Mouse (Mus musculus): ENCODE measurements around the gene Tcf25.

Tcf25 gene

GRCm38 (mm10) chr8:123373403-123374238 lies at the start of gene Tcf25:
Gene Tcf25 (plus strand): TSS chr8:123373753.
- in situ Hi-C loops (cut with MboI, MseI), result no loop called here

DNA sequence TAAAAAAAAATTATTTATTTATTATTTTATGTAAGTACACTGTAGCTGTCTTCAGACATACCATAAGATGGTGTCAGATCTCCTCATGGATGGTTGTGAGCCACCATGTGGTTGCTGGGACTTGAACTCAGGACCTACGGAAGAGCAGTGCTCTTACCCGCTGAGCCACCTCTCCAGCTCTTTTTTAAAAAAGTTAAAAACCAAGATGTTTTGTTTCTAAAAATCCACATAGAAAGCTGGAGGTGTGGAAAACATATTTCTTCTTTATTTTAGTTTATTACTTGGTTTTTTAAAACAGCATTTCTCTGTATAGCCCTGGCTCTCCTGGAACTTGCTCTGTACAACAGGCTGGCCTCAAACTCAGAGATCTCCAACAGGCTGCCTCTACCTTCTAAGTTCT lies 45.0 kb upstream of the Tcf25 start:
- in situ Hi-C loops (cut with MboI, MseI), result no loop called here

DNA sequence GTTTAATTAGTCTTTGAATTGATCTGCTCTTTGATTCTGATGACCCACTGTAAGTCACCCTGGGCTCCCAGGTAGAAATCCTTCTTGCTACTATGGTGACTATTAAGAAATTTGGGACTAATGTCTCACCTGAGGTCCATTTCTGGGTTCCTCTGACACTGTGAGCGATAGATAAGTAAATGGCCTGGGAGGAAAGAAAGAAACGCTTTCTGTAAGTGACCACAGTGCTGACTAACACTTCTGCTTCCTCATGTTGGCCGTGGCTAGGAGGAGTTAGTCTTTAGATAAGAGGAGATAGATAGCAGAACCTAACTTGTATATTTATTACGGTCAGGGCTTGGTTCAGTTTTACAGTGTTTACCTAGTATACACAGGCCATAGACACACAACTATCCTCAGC lies 44.2 kb upstream of the Tcf25 start:
- in situ Hi-C loops (cut with MboI, MseI), result no loop called here

GRCm38 (mm10) chr8:123329961-123330360 lies 43.6 kb upstream of the Tcf25 start:
- in situ Hi-C loops (cut with MboI, MseI), result no loop called here

DNA sequence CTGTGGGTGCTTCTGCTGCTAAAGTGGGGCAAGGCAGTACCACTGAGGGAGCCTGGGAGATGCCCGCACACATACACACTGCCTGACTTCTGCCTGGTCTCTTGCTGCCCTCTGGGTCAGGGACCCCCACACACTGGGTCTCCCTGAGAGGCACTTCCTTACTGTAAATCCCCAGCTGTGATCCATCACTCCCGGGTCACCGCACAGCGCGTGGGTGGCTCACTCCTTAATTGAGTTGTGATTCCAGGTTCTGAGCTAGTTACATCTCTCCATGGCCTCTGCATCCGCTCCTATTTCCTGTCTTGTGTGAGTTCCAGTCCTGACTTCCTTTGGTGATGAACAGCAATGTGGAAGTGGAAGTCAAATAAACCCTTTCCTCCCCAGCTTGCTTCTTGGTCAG lies 42.9 kb upstream of the Tcf25 start:
- in situ Hi-C loops (cut with MboI, MseI), result no loop called here

DNA sequence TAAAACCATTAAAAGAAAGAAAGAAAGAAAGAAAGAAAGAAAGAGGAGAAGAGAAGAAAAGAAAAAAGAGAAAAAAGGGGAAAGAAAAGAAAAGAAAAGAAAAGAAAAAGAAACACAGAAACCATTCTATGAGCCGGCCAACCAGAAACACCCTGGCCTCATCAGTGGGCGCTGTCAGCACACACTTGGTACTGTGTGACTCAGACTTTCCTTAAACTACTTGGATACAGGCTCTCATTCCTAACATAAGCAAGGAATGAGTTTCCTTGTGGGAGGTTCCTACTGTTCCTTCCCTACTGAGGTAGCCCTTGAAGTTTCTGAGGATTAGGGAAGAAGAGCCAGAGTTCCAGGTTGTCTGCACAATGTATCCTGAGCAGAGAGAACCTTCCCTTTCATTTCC lies 42.3 kb upstream of the Tcf25 start:
- in situ Hi-C loops (cut with MboI, MseI), result no loop called here

DNA sequence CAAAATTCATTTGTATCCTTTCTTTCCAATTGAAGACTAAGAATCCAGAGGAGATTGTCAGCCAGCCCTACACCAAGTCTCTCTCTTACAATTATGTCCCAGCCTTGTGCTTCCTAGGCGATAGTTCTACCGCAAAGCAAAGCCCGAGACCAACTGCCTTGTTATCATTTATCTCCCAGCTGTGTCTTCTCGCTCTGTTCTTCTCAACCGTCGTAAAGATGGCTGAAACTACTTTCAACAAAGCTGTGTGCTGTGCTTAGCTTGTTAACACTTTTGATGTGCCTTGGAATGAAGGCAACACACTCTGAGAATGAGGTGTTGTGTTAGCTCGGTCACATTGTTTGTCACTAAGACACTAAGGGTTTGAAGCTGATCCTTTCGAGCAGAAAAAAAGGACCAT lies 41.7 kb upstream of the Tcf25 start:
- in situ Hi-C loops (cut with MboI, MseI), result no loop called here

GRCm38 (mm10) chr8:123332262-123333090 lies 41.1 kb upstream of the Tcf25 start, which contains the start of gene Spire2:
Gene Spire2 (plus strand): TSS chr8:123332713.
- in situ Hi-C loops (cut with MboI, MseI), result no loop called here

DNA sequence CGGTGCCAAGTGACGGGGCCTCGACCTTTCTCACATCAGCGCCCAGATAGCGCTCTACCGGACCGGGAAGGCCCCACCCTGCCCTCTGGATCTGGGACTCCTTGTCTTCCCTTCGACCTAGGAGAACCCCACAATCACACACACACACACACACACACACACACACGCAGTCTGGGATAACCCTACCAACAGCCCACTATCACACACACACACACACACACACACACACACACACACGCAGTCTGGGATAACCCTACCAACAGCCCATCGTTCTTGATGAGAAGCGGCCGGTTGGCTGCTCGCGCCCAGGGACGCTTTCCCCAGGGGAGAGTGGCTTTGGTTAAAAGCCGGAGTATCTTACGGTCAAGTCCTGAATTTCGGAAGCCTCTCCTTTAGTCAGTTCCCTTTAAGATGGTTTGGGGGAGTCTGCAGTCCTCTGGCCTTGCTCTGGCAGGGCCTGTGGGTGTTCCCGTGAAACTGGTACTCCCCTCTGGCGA lies 40.4 kb upstream of the Tcf25 start:
- in situ Hi-C loops (cut with MboI, MseI), result no loop called here

DNA sequence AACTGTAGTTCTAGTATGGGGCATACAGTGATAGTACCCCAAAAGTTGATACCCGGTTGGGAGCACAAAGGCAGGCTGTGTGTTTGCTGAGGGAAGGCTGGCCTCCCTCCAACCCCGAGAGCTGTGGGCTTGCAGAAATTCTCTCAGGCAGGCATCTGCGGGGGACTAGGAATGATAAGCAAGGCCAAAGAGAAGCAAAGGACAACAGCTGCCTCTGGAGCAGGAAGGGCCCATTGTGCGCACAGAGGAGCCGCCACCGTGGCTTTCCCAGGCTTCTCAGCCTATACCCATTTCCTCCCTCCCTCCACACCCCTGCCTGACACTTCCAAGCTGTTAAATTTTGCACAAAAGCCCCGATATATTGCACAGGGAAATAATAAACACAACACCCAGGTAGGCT lies 39.7 kb upstream of the Tcf25 start:
- in situ Hi-C loops (cut with MboI, MseI), result no loop called here

DNA sequence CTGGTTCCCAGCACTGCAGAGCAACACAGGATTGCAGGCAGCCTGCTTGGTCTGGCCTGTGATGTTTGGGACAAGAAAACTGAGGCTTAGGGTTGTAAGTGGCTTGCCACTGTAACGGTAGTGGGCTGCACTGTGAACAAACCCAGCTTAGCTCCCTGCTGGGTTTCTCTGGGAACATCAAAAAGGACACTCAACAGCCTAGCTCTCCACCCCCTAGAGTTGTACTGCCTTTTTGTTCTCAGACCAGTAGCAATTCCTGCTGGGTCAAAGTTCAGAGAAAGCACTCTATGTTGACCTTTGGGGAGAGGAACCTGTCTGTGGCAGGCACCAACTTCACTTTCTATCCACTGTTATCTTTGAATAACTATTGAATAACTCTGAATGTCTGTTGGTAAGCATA lies 39.1 kb upstream of the Tcf25 start:
- in situ Hi-C loops (cut with MboI, MseI), result no loop called here

GRCm38 (mm10) chr8:123337475-123337874 lies 36.1 kb upstream of the Tcf25 start:
- in situ Hi-C loops (cut with MboI, MseI), result no loop called here

GRCm38 (mm10) chr8:123340071-123340470 lies 33.5 kb upstream of the Tcf25 start:
- in situ Hi-C loops (cut with MboI, MseI), result no loop called here

DNA sequence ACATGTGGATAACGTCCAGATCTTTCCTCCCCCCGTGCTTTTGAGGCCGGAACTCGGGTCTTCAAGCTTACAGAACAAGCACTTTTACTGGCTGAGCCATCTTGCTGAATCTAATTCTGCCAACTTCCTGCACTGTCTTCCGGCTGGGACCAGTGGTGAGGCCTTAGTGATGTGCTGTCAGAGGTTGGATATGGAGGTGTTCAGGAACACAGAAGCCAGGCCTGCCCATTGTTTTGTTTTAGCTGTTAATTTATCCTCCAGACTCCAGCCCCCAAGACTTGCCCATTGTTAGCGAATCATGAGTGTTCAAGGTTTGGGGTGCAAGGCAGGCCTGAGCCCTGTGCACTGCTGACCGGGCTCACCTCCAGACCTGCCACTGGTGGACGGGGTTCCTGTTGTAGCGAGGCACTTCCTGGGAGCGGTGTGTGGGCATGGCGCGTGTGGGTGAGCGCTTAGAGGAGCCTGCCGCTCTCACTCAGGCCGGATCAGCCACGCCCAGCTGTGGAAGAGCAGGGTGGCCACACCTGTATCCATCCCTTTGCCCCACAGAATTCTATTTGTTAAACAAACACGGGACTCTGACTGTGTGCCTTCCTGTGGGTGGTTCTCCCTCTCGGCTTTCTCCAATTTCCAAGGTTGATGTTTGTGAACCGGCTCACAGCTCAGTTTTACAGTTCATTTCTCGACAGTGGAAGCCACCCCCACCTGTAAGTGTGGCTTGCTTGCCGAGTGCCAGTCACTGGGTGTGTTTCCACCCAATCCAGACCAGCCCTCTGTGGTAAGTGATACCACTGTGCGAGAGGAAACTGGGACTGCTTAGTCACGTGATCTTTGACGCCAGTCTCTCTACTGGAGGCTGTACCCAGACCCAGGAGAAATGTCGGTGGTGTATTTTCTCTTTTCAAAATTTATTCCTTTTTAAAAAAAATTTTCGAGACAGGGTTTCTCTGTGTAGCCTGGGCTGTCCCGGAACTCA lies 32.2 kb upstream of the Tcf25 start:
- in situ Hi-C loops (cut with MboI, MseI), result no loop called here

- in situ Hi-C loops (cut with MboI, MseI), result no loop called here
Measured at GRCm38 (mm10) chr8:123342253-123342652, 31.3 kb upstream of the Tcf25 start.

- in situ Hi-C loops (cut with MboI, MseI), result no loop called here
Measured at GRCm38 (mm10) chr8:123342911-123343310, 30.6 kb upstream of the Tcf25 start.

DNA sequence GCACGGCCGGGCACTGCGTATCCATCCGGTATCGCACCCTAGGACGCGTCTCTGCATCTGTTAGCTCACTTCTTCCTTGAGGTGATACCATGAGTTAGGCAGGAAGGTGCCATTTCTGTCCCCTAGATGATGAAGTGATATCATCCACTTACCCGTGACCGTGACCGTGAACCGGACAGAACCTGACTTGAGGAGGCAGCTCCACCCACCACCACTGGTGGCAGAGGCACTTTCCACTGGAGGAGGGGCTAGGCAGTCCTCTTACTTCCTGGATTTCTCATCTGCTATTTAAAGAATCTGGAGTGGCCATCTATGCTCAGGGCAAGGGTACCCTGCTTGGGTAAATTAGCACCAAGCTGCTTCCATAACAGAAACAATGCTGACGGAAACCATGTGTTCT lies 30.1 kb upstream of the Tcf25 start:
- in situ Hi-C loops (cut with MboI, MseI), result no loop called here

GRCm38 (mm10) chr8:123345135-123345534 lies 28.4 kb upstream of the Tcf25 start:
- in situ Hi-C loops (cut with MboI, MseI), result no loop called here

DNA sequence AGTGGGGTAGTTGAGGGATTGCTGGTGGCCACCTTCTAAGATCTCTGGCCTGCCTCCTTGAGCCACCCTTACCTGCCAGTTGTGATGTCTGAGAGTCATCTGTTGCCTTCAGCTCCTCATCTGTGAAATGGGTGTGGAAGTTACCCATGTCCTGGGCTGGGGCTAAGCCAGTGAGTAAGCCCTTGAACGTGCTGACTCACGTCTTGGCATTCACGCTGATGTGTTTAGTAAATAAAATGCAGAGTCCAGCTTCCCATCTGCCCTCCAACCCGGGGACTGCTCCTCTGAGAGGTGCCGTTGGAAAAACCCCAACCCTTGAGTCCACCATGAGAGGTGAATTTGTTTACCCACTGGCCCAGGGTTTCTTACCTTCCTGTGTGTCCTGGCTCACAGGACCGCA lies 27.7 kb upstream of the Tcf25 start:
- in situ Hi-C loops (cut with MboI, MseI), result no loop called here

- in situ Hi-C loops (cut with MboI, MseI), result no loop called here
Measured at GRCm38 (mm10) chr8:123347293-123347692, 26.3 kb upstream of the Tcf25 start.

- in situ Hi-C loops (cut with MboI, MseI), result no loop called here
Measured at GRCm38 (mm10) chr8:123348237-123348843, 25.2 kb upstream of the Tcf25 start.

Measured in regulatory T cell (primary cell).